8 mouse cellular contexts compared by ENCODE assay signal in genomic region chr11:97030426-97030825, GRCm38 (mm10). TPM values are rescaled to one million over a fixed set of nuclear protein-coding genes. Genes with fewer than 3 reads are reported as not detected.
DNase-seq lines count a peak whose midpoint lies in the region; ATAC-seq and TF ChIP-seq lines count a peak whose summit lies in the region.

No protein-coding gene starts in this region.

- peaks cover 4% of the 10 kb centered on the region for H3K27me3 ChIP-seq in heart, embryonic 13.5 days (replicated peaks)
- peaks cover 11% of the 10 kb centered on the region for H3K27me3 ChIP-seq in G1E (ENCODE audit: insufficient read depth, low read length)
- peaks cover under 1% of the 10 kb centered on the region; the same call in 1 of the 2 replicates for H3K27me3 ChIP-seq in hindbrain, embryonic 16.5 days (replicated peaks; ENCODE audit: control insufficient read depth, insufficient read depth, low read length)
- peaks cover 4% of the 10 kb centered on the region; the same call in 1 of the 2 replicates for H3K27me3 ChIP-seq in midbrain, embryonic 10.5 days (ENCODE audit: low read depth, poor library complexity, severe bottlenecking)

- H3K4me1 ChIP-seq in heart, embryonic 13.5 days: peaks cover 22% of the 10 kb centered on the region
- peaks cover 41% of the 10 kb centered on the region for H3K4me1 ChIP-seq in G1E (ENCODE audit: insufficient read depth, low read depth, low read length)
- peaks cover 9% of the 10 kb centered on the region; the same call in 1 of the 2 replicates for H3K4me1 ChIP-seq in hindbrain, embryonic 16.5 days (ENCODE audit: control insufficient read depth, insufficient read depth, low read depth, low read length)
- peaks cover 29% of the 10 kb centered on the region for H3K4me1 ChIP-seq in midbrain, embryonic 10.5 days

- peak overlapping the region; percentile 87 for H3K9ac ChIP-seq in heart, embryonic 13.5 days
- H3K9ac ChIP-seq in hindbrain, embryonic 16.5 days (ENCODE audit: low read depth, low read length): peak overlapping the region; percentile 80

- DNase-seq in heart, postnatal 4 days: no peak
- no peak for DNase-seq in G1E (ENCODE audit: low spot score)
- no peak for DNase-seq in midbrain, embryonic 10.5 days (ENCODE audit: low spot score)
- DNase-seq in cerebellum, postnatal 25 days: no peak
- DNase-seq in cerebellum, adult 9-10 months: no peak

- H3K4me2 ChIP-seq in heart, embryonic 13.5 days: peak overlapping the region; percentile 87
- H3K4me2 ChIP-seq in hindbrain, embryonic 16.5 days (ENCODE audit: low read length): peak overlapping the region; percentile 68

- TF ChIP-seq CTCF in G1E (IDR thresholded peaks at IDR 0.05; ENCODE audit: low read depth, low read length): no peak

- peak overlapping the region; percentile 69 for H3K4me3 ChIP-seq in heart, embryonic 13.5 days
- peak overlapping the region; percentile 76 for H3K4me3 ChIP-seq in G1E (ENCODE audit: low read depth, low read length)
- H3K4me3 ChIP-seq in hindbrain, embryonic 16.5 days (ENCODE audit: low read length): peak overlapping the region; percentile 60
- H3K4me3 ChIP-seq in midbrain, embryonic 10.5 days: peak overlapping the region; percentile 75

- H3K27ac ChIP-seq in heart, embryonic 13.5 days (replicated peaks): peak overlapping the region; percentile 75; the same call in 1 of the 2 replicates
- no peak overlapping the region; the same call in 1 of the 2 replicates for H3K27ac ChIP-seq in hindbrain, embryonic 16.5 days (ENCODE audit: low read depth, low read length)
- H3K27ac ChIP-seq in midbrain, embryonic 10.5 days (replicated peaks): peak overlapping the region; percentile 96

- no peak for ATAC-seq in heart, embryonic 13.5 days (ENCODE audit: extremely low read depth, insufficient number of reproducible peaks, low FRiP score, low TSS enrichment)
- ATAC-seq in G1E (ENCODE audit: extremely low read depth, insufficient number of reproducible peaks, low FRiP score, poor library complexity, severe bottlenecking): no peak
- ATAC-seq in hindbrain, embryonic 16.5 days: 0 out of 2 replicates have a peak, but pooled peaks have one; percentile 6
- no peak for ATAC-seq in monocyte, adult 5-6 weeks (replicated peaks; ENCODE audit: insufficient number of reproducible peaks, low FRiP score, low TSS enrichment, poor library complexity, severe bottlenecking)

- H3K36me3 ChIP-seq in heart, embryonic 13.5 days: peaks cover 18% of the 10 kb centered on the region
- H3K36me3 ChIP-seq in G1E (replicated peaks): peaks cover 31% of the 10 kb centered on the region
- no peaks in the 10 kb centered on the region for H3K36me3 ChIP-seq in hindbrain, embryonic 16.5 days (ENCODE audit: control insufficient read depth, insufficient read depth, low read length)
- peaks cover 22% of the 10 kb centered on the region for H3K36me3 ChIP-seq in midbrain, embryonic 10.5 days

- 25% methylated on average over 15 of the region's 15 CpGs for WGBS in heart, embryonic 13.5 days
- 22% methylated on average over 15 of the region's 15 CpGs for WGBS in hindbrain, embryonic 16.5 days
- 24% methylated on average over 15 of the region's 15 CpGs for WGBS in midbrain, embryonic 10.5 days

- no peaks in the 10 kb centered on the region for H3K9me3 ChIP-seq in heart, embryonic 13.5 days
- no peaks in the 10 kb centered on the region for H3K9me3 ChIP-seq in G1E (replicated peaks)
- H3K9me3 ChIP-seq in hindbrain, embryonic 16.5 days (ENCODE audit: control insufficient read depth, low read length): no peaks in the 10 kb centered on the region
- no peaks in the 10 kb centered on the region for H3K9me3 ChIP-seq in midbrain, embryonic 10.5 days (replicated peaks)

RNA-seq across cellular contexts. Expression of gene Scrn2, which starts 0.7 kb away (rescaled TPM):
- polyA plus RNA-seq in heart, embryonic 13.5 days (2015; fragmentation: Nextera tagmentation; extraction: Ambion mirVana): 16.0 and 19.2 TPM in 2 replicates
- 10 to 100 TPM; 12.1 to 15.3 TPM for total RNA-seq in heart, postnatal 4 days (2021)
- total RNA-seq in G1E (2014; fragmentation: Nextera tagmentation) (1.2 and 5.3 TPM in 2 replicates), G1E (2017) (9.6 and 10.5 TPM in 2 replicates)
- polyA plus RNA-seq in G1E (2012): 12.7 and 14.5 TPM in 2 replicates
- polyA plus RNA-seq in hindbrain, embryonic 16.5 days (2015; fragmentation: Nextera tagmentation; extraction: Ambion mirVana): 14.5 and 16.8 TPM in 2 replicates
- polyA plus RNA-seq in midbrain, embryonic 10.5 days (2016; fragmentation: Nextera tagmentation; extraction: Ambion mirVana): 39.5 and 42.2 TPM in 2 replicates
- 2.3 to 3.2 TPM (median 2.9 TPM) in 3 replicates for total RNA-seq in monocyte, adult 5-6 weeks (2017)

RNA-seq across cellular contexts. Expression of gene Lrrc46, which starts 10.8 kb away (rescaled TPM):
- polyA plus RNA-seq in heart, embryonic 13.5 days (2015; fragmentation: Nextera tagmentation; extraction: Ambion mirVana): 0.18 and 0.49 TPM in 2 replicates
- under 1 TPM in 1 of 2 experiments, not detected in 1; 0.38 TPM for total RNA-seq in heart, postnatal 4 days (2021)
- total RNA-seq in G1E (2014; fragmentation: Nextera tagmentation) (0.60 TPM in 1 of 2 replicates, not detected in the other), G1E (2017) (0.44 and 0.52 TPM in 2 replicates)
- 0.07 and 0.20 TPM in 2 replicates for polyA plus RNA-seq in G1E (2012)
- 3.4 and 3.9 TPM in 2 replicates for polyA plus RNA-seq in hindbrain, embryonic 16.5 days (2015; fragmentation: Nextera tagmentation; extraction: Ambion mirVana)
- 3.0 and 3.1 TPM in 2 replicates for polyA plus RNA-seq in midbrain, embryonic 10.5 days (2016; fragmentation: Nextera tagmentation; extraction: Ambion mirVana)
- total RNA-seq in monocyte, adult 5-6 weeks (2017): not detected in 3 replicates

RNA-seq across cellular contexts. Expression of gene Mrpl10, which starts 10.9 kb away (rescaled TPM):
- polyA plus RNA-seq in heart, embryonic 13.5 days (2015; fragmentation: Nextera tagmentation; extraction: Ambion mirVana): 67.5 and 72.6 TPM in 2 replicates
- 10 to 100 TPM; 80.2 to 81.0 TPM for total RNA-seq in heart, postnatal 4 days (2021)
- total RNA-seq in G1E (2014; fragmentation: Nextera tagmentation) (34.2 and 37.8 TPM in 2 replicates), G1E (2017) (36.2 and 36.5 TPM in 2 replicates)
- polyA plus RNA-seq in G1E (2012): 69.8 and 71.4 TPM in 2 replicates
- 63.4 and 66.9 TPM in 2 replicates for polyA plus RNA-seq in hindbrain, embryonic 16.5 days (2015; fragmentation: Nextera tagmentation; extraction: Ambion mirVana)
- polyA plus RNA-seq in midbrain, embryonic 10.5 days (2016; fragmentation: Nextera tagmentation; extraction: Ambion mirVana): 81.1 and 82.9 TPM in 2 replicates
- 12.3 to 17.5 TPM (median 13.4 TPM) in 3 replicates for total RNA-seq in monocyte, adult 5-6 weeks (2017)

RNA-seq across cellular contexts. Expression of gene Sp6, which starts 17.2 kb away (rescaled TPM):
- 0.18 and 0.21 TPM in 2 replicates for polyA plus RNA-seq in heart, embryonic 13.5 days (2015; fragmentation: Nextera tagmentation; extraction: Ambion mirVana)
- not detected for total RNA-seq in heart, postnatal 4 days (2021)
- total RNA-seq in G1E (2014; fragmentation: Nextera tagmentation) (not detected in 2 replicates), G1E (2017) (0.05 and 0.12 TPM in 2 replicates)
- polyA plus RNA-seq in G1E (2012): 0.01 TPM in 1 of 2 replicates, not detected in the other
- polyA plus RNA-seq in hindbrain, embryonic 16.5 days (2015; fragmentation: Nextera tagmentation; extraction: Ambion mirVana): 0.32 and 0.35 TPM in 2 replicates
- 0.71 and 2.0 TPM in 2 replicates for polyA plus RNA-seq in midbrain, embryonic 10.5 days (2016; fragmentation: Nextera tagmentation; extraction: Ambion mirVana)
- total RNA-seq in monocyte, adult 5-6 weeks (2017): not detected in 3 replicates

RNA-seq across cellular contexts. Expression of gene Osbpl7, which starts 20.0 kb away (rescaled TPM):
- polyA plus RNA-seq in heart, embryonic 13.5 days (2015; fragmentation: Nextera tagmentation; extraction: Ambion mirVana): 6.2 and 6.5 TPM in 2 replicates
- total RNA-seq in heart, postnatal 4 days (2021): 1 to 10 TPM; 5.6 to 7.5 TPM
- total RNA-seq in G1E (2014; fragmentation: Nextera tagmentation) (15.7 and 40.7 TPM in 2 replicates), G1E (2017) (8.8 and 9.7 TPM in 2 replicates)
- 22.0 and 29.7 TPM in 2 replicates for polyA plus RNA-seq in G1E (2012)
- 12.5 and 12.9 TPM in 2 replicates for polyA plus RNA-seq in hindbrain, embryonic 16.5 days (2015; fragmentation: Nextera tagmentation; extraction: Ambion mirVana)
- polyA plus RNA-seq in midbrain, embryonic 10.5 days (2016; fragmentation: Nextera tagmentation; extraction: Ambion mirVana): 8.4 and 9.8 TPM in 2 replicates
- total RNA-seq in monocyte, adult 5-6 weeks (2017): 10.0 to 13.1 TPM (median 11.3 TPM) in 3 replicates
